Comparison of ENCODE assay signal across 18 mouse cellular contexts in the genomic region with DNA sequence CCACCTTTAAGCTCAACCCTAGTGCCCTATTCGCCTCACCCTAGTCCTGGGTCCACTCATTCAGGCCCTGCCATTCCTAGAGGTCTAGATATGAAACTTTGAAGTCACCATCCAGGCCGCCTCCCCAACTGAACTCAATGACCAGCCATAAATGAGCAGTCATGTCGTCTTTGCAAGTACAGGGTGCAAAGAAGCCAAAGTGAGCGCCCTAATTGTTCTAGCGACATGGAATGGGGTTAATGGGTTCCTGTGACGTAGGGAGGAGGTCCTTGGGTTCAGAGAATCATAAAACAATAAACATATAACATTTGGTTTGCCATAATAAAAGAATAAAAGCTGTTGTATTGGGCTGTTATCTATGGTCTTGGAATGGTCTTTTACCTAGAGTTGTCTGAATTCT. TPM values are rescaled to one million over a fixed set of nuclear protein-coding genes. Genes with fewer than 3 reads are reported as not detected.
"Had no signal": no experiment of that assay in that cellular context is flagged by ENCODE, and none has a peak within 500 bp of the region (broad histone marks: within the 10 kb centered on the region; RNA-seq: fewer than 3 reads in every experiment).

No protein-coding gene starts in this region.

- H3K36me3 ChIP-seq: heart, embryonic 12.5 days; hindbrain, embryonic 10.5 days; hindbrain, embryonic 12.5 days; kidney, embryonic 15.5 days; limb, embryonic 13.5 days; limb, embryonic 15.5 days; liver, embryonic 15.5 days had no signal

- H3K4me1 ChIP-seq: heart, embryonic 12.5 days; hindbrain, embryonic 10.5 days; hindbrain, embryonic 12.5 days; kidney, embryonic 15.5 days; limb, embryonic 13.5 days; limb, embryonic 15.5 days had no signal

- H3K27me3 ChIP-seq: heart, embryonic 12.5 days; hindbrain, embryonic 12.5 days; kidney, embryonic 15.5 days; limb, embryonic 13.5 days; limb, embryonic 15.5 days; liver, embryonic 15.5 days had no signal

- H3K9ac ChIP-seq: heart, embryonic 12.5 days; hindbrain, embryonic 12.5 days; hindbrain, embryonic 14.5 days; kidney, embryonic 15.5 days; limb, embryonic 13.5 days; limb, embryonic 15.5 days; liver, embryonic 15.5 days had no signal

- H3K4me2 ChIP-seq: heart, embryonic 12.5 days; hindbrain, embryonic 12.5 days; hindbrain, embryonic 14.5 days; kidney, embryonic 15.5 days; limb, embryonic 13.5 days; limb, embryonic 15.5 days; liver, embryonic 11.5 days had no signal

- H3K4me3 ChIP-seq: gastrocnemius, adult 2 months; heart, adult 2 months; heart, embryonic 12.5 days; hindbrain, embryonic 10.5 days; hindbrain, embryonic 12.5 days; kidney, embryonic 15.5 days; layer of hippocampus, adult 2 months; limb, embryonic 13.5 days; limb, embryonic 15.5 days; liver, embryonic 15.5 days had no signal

- H3K9me3 ChIP-seq: heart, embryonic 12.5 days; hindbrain, embryonic 10.5 days; hindbrain, embryonic 12.5 days; kidney, embryonic 15.5 days; limb, embryonic 13.5 days; limb, embryonic 15.5 days; liver, embryonic 15.5 days had no signal

- DNase-seq: gastrocnemius, adult 2 months; gastrocnemius, postnatal 25 days; heart, adult 2 months had no signal

- ATAC-seq: forebrain, embryonic 16.5 days; hindbrain, embryonic 16.5 days; inflammation-experienced regulatory T-cells, adult 6 months had no signal

- H3K27ac ChIP-seq: gastrocnemius, adult 2 months; heart, adult 2 months; hindbrain, embryonic 10.5 days; hindbrain, embryonic 12.5 days; hindbrain, embryonic 14.5 days; kidney, embryonic 15.5 days; kidney, postnatal 0 days; layer of hippocampus, adult 2 months; limb, embryonic 13.5 days; limb, embryonic 15.5 days; liver, embryonic 15.5 days had no signal

RNA-seq across cellular contexts. Expression of a gene that starts 47.9 kb away (rescaled TPM):
- polyA plus RNA-seq: heart, adult 2 months; inflammation-experienced regulatory T-cells, adult 6 months; kidney, adult 2 months had no signal
